Mouse (Mus musculus): ENCODE data around the gene Plcb3. TPM values are rescaled to one million over a fixed set of nuclear protein-coding genes. Genes with fewer than 3 reads are reported as not detected.

Plcb3 gene
- 10.4 TPM for polyA plus RNA-seq (2017; shearing (Covaris generic))

GRCm38 (mm10) chr19:6975537-6976521 lies at the start of gene Plcb3:
Gene Plcb3 (minus strand): TSS chr19:6976470.

DNA sequence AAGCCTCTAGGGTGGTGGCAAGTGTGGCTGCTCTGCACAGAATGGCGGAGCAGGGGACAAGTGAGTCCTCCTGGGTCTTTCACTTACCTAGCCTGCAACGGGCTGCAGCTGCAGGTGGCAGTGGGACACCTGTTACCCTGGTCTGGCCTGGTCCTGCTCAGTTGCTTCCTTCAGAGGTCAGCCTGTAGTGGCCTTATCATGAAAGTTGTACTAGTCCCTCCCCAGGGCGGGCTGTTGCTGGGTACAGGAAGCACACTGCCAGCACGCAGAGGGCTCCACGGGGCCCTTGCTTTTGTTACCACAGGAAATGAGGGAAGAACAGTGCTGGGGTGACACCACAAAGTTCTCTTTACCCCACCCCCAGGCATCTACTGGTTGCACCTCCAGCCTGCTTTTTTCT lies 42.9 kb upstream of the Plcb3 start, which contains the start of gene Fermt3:
Fermt3 (minus strand) TSS at position 279 of the 400 bp plus-strand sequence.

GRCm38 (mm10) chr19:6996006-6996405 lies 19.7 kb upstream of the Plcb3 start, which contains the start of the genes Nudt22 and Trpt1:
Gene Nudt22 (minus strand): TSS chr19:6996117.
Gene Trpt1 (plus strand): TSS chr19:6996131.

DNA sequence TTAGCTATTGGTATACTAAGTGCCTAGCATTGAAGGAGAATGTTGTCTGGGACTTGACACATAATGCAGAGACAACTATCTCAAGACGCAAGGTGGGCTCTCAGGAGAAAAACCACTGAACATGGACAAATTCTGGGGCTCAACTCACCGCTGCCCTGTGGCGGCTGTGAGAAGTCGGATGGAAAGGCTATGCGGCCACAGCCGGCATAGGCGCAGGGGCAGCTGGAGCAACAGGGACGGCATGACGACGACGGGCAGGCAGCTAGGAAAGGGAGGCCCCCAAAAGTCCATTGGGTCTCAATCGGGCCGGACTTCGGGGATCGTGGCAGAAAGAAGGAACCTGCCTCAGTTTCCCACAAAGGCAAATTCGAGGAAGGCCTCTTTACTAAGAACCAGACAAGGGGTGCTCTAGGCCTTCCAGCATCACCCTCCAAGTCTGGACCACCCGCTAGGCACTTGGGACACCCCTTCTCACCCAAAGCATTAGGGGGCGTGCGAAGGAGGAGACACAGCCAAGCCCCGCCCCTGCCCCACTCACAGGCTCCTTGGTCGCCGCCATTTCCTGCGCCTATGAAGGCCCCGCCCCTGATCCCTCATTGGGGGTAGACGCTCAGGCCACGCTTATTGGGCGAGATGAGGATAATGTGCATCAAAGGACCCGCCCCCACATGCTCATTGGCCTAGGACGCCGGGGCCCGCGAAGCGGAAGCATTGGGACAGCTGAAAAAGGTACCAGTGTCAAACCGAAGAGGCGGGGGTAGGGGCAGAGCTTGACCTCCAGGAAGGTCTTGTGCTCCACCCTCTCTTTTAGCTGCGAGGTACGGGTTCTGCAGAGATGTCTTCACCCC lies 16.0 kb upstream of the Plcb3 start, which contains the start of gene Dnajc4:
Dnajc4 (minus strand) TSS at position 562 of the 848 bp plus-strand sequence.

DNA sequence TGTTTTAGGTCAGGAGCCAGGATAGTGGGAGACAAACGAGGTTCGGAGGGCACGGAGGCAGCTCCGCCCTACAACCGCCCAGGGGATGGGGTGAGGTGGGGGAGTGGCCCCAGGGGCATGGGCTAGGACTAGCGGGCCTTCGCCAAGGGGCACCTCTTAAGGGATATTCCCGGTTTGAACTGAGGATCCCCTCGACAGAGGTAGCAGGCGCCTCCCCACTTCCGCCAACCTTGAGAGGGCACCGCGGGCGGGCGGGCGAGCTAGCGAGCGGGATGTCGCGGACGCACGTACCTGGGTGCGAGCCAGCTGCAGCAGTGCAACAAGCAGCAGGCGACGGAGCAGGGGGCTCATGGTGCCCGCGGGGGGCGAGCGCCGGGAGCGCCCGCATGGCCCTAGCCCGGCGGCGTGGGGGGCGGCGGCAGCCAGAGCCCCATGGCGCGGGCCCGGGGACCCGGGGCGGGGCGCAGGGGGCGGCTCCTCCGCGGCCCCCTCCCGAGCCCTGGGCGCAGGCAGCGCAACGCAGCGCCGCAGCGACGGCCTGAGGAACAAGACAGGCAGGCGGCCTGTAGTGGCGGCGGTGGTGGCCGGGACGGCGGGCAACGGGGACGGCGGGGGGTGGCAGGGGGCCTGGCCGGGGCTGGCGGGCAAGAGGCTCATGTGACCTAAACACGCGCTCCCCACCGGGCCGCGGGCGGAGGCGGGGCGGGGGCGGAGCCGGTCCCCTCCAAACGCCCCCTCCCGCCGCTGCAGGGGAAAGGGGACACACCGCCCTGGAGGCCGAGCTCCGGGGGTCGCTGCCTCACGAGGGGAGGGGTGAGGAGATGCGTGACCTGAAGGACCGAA lies 11.0 kb upstream of the Plcb3 start, which contains the start of gene Vegfb:
Vegfb (minus strand) TSS at position 591 of the 843 bp plus-strand sequence.

GRCm38 (mm10) chr19:6980381-6981093 lies 4.3 kb upstream of the Plcb3 start, which contains the start of gene Fkbp2:
Gene Fkbp2 (minus strand): TSS chr19:6980501.

DNA sequence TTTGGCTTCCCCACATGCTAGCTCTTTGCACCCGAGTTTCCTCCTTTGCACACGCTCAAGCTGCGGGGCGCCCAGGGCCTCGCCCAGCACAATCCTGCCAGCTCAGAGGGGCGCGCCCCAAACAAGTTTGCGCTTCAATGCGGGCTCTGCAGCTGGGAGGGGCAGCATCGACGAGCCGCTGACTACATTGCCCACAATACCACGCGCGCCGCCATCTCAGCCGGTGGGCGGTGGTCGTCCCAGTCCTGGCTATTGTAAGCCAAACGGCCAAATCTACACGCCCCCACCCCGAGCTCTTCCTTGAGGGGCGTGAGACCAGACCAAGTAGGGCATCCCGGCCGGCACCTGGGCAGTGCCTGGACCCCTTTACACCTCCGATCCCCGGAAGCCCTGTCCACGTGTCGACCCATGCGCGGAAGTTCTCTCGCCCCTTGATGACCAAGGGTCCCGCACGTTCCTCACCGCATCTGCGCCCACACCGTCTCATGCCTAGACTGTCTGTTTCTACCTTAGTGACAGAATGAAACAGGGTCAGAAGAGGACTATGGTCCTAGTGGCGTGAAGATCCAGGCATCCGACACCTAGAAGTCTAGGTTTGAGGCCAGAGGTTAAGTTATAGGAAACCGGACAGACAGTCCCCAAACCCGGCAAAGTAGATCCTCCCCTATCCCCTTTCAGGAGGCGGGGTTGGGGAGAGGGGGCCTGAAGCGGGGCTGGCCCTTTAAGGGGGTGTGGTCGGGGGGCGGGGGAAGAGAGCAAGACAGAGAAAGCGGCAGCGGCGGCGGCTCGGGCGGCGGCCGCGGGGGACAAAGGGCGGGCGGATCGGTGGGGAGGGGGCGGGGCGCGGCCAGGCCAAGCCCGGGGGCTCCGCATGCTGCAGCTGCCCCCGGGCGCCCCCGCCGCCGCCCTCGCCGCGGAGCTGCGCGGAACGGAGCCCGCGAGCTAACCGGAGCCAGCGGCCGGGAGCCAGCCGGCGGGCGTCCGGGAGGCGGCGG lies 1.8 kb downstream of the Plcb3 start, which contains the start of gene Ppp1r14b:
Ppp1r14b (plus strand) TSS at position 758 of the 995 bp plus-strand sequence.

GRCm38 (mm10) chr19:6942249-6942691 lies 34.0 kb downstream of the Plcb3 start, which contains the start of gene Gpr137:
Gene Gpr137 (minus strand): TSS chr19:6942480.

DNA sequence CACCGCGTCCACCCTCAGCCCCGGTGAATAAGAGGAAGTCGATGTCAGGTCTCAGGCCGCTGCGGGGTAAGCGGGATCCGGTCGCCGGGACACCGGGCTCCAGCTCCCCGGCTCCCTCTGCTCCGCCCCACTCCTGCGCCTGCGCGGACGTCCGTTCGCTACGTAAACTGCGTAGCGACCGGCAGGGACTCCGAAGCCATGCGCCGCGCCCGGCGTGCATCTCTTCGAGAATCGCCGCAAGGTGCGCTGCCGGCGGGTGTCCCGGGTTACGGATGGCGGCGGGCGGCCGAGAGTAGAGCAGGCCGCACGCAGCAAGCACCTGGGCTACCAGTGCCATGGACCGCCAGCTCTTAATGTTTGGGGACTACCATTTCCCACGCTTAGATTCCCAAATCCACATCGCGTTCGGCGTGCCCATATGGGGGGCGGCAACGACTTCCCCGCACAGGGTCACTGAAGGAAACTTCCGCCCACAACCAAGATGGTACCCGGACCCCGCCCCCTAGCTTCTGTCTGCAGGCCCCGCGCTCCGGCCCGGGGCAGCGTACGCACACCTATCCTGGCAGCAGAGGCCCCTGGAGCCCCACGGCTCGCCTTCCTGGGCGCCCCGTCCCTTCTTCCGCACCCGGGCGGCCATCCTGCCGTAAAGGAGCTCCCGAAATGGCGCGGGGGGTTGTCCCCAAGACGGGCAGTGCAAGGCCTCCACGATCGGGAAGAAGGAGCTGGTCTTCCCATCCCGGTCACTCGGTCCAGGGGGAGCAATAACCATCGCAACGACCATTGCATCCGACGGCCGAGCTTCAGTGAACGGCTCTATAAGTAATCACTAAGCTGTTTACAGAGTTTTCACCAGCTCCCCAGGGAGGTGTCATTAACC lies 34.7 kb downstream of the Plcb3 start, which contains the start of gene Bad:
Bad (plus strand) TSS at position 490 of the 877 bp plus-strand sequence.

DNA sequence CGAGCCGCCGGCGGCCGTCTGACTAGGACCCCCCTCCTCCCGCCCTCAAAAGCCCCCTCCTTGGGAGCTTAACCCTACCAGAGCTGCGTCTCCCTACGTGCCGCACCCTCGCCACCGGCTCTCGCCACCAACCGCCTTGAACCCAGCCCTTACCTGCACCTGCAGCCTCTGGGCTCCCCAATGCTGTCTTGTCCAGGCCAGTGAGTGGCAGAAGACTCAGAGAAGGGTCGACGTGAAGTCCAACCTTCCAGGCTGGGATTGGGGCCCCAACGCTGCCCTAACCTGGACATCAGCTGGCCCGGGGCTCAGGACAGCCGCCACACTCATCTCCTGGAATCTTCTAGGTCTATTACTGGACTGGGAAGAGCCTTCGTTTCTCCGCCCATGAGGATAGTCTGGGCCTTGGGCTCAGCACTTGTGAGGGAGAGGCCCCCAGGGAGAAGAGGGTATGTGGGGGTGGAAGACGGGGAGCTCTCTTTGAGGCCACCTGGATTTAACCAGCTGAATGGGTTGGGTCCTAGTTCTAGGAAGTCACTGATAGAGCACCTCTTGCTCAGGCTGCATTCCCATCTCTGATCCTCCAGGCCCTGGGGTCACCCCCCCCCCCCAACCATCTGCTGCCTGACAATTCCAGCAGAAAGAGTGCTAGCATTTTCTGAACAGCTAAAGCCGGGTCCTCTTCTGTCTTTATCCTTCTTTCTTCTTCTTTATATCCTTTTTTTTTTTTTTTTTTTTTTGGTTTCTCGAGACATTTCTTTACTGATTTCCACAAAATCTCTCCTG lies 41.9 kb downstream of the Plcb3 start, which contains the start of gene Kcnk4:
Kcnk4 (minus strand) TSS at position 321 of the 783 bp plus-strand sequence.

DNA sequence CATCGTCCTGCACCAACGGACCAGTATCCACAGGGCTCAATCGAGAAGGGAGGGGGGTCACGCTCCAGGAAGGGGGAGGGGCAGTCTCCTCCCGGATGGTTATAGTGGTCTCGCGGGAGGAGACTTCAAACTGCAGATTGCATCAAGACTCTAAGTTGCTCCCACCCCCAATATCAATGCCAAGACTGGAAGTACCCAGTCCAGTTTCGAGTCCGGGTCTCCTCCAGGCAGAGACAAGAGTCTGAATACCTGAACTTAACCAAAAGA lies 51.0 kb downstream of the Plcb3 start, which contains the start of gene Catsperz:
Catsperz (minus strand) TSS at position 74 of the 267 bp plus-strand sequence.

GRCm38 (mm10) chr19:6921647-6922567 lies 54.4 kb downstream of the Plcb3 start, which contains the start of gene Esrra:
Gene Esrra (minus strand): TSS chr19:6921813.

GRCm38 (mm10) chr19:6909507-6910289 lies 66.6 kb downstream of the Plcb3 start, which contains the start of the genes Trmt112 and Prdx5:
Gene Trmt112 (plus strand): TSS chr19:6909698.
Gene Prdx5 (minus strand): TSS chr19:6910106.

